9 mouse cellular contexts compared by ENCODE assay signal in the genomic region with DNA sequence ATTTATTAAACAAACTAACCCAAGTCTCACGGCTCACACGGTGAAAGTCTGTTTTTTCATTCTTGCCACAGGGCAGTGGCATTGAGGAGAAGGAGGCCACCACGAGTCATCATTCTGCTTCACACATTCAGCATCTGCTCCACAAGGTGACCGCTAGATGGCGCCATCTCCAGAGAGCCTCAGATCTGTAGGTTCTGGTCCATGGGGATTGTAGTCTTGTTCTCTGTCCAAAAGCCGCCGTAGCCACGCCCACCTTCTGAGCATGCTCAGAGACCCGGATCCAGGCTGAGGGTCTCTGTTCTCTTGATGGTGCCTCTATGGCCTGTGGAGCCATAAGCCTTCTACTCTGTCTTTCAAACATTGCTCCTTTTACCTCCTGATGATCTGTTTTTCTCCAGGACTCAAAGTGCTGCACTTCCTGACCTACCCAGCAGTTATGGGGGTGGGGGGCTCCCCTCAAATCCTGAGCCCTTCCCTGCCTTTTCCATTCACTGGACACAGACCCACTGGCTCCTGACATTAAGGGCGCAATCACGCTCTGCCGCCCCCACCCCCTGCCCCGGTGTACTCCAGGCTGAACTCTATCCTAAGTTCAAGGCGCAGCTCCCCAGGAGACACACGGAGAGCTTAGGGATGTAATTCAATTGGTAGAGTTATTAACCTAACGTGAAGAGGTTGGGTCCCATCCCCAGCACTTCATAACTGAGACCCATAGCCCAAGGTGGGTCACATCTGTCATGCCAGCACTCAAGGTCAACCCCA. TPM values are rescaled to one million over a fixed set of nuclear protein-coding genes. Genes with fewer than 3 reads are reported as not detected.
DNase-seq lines count a peak whose midpoint lies in the region; TF ChIP-seq lines count a peak whose summit lies in the region.
"Had no signal": no experiment of that assay in that cellular context is flagged by ENCODE, and none has a peak within 500 bp of the region (broad histone marks: within the 10 kb centered on the region; RNA-seq: fewer than 3 reads in every experiment).

No protein-coding gene starts in this region.

- H3K79me2 ChIP-seq in liver, adult 2 months (ENCODE audit: control insufficient read depth, insufficient read depth, low read length): no peaks in the 10 kb centered on the region

- H3K27me3 ChIP-seq in liver, adult 2 months (ENCODE audit: control insufficient read depth, insufficient read depth, low read length): no peaks in the 10 kb centered on the region; the same call in 1 of the 2 replicates

- H3K27ac ChIP-seq in layer of hippocampus, adult 2 months: no peak overlapping the region
- H3K27ac ChIP-seq in liver, adult 2 months (replicated peaks; ENCODE audit: insufficient read depth, low read depth, low read length): no peak overlapping the region

- no peak overlapping the region for H3K9ac ChIP-seq in liver, adult 2 months (ENCODE audit: low read depth, low read length)

- DNase-seq in layer of hippocampus, adult 2 months (ENCODE audit: low spot score in 2 of 2): peak; percentile 14 to 46
- no peak for DNase-seq in layer of hippocampus, postnatal 36 days
- peak; percentile 98 for DNase-seq in R1 (ENCODE audit: low read depth, low spot score)
- DNase-seq in cerebellum, postnatal 25 days: peak; percentile 30 to 60
- peak; percentile 80 for DNase-seq in heart, postnatal 4 days
- peak; percentile 57 for DNase-seq in liver, adult 2 months (ENCODE audit: extremely low read depth, low read depth, low spot score)
- peak; percentile 68 for DNase-seq in retina, embryonic 14.5 days (ENCODE audit: low spot score)
- no peak for DNase-seq in yolk sac, embryonic 10.5 days (ENCODE audit: low spot score)

- no peak for TF ChIP-seq POLR2A in liver, adult 2 months (IDR thresholded peaks at IDR 0.05; ENCODE audit: extremely low read depth, insufficient read depth, low read length)

- no peaks in the 10 kb centered on the region for H3K4me1 ChIP-seq in liver, adult 2 months (ENCODE audit: control insufficient read depth, insufficient read depth, low read length)

- peak; percentile 82 for TF ChIP-seq CTCF in layer of hippocampus, adult 2 months (conservative IDR thresholded peaks at IDR 0.05)
- TF ChIP-seq CTCF in liver, adult 2 months (IDR thresholded peaks at IDR 0.05; ENCODE audit: low read depth, low read length): peak; percentile 80

- H3K4me3 ChIP-seq in layer of hippocampus, adult 2 months: no peak overlapping the region
- H3K4me3 ChIP-seq in liver, adult 2 months (ENCODE audit: insufficient read depth, low read depth, low read length): no peak overlapping the region

- H3K36me3 ChIP-seq in liver, adult 2 months (ENCODE audit: control insufficient read depth, insufficient read depth, low read length): no peaks in the 10 kb centered on the region

- WGBS in liver, adult 2 months: 56% methylated on average over 16 of the region's 16 CpGs

RNA-seq across cellular contexts. Expression of a gene that starts 2.9 kb away (rescaled TPM):
- not detected for total RNA-seq in layer of hippocampus, adult 2 months (2021)
- total RNA-seq in layer of hippocampus, postnatal 36 days (2021): not detected
- total RNA-seq in heart, postnatal 4 days (2021): not detected
- not detected in 2 replicates for total RNA-seq in liver, adult 2 months (2014; rRNA removed)
- not detected in 2 replicates for polyA plus RNA-seq in liver, adult 2 months (2012; rRNA removed)
- total RNA-seq: neutrophil, adult 5-6 weeks had no signal

RNA-seq across cellular contexts. Expression of a gene that starts 11.7 kb away (rescaled TPM):
- not detected for total RNA-seq in layer of hippocampus, adult 2 months (2021)
- total RNA-seq in layer of hippocampus, postnatal 36 days (2021): not detected
- not detected for total RNA-seq in heart, postnatal 4 days (2021)
- total RNA-seq in liver, adult 2 months (2014; rRNA removed): not detected in 2 replicates
- not detected in 2 replicates for polyA plus RNA-seq in liver, adult 2 months (2012; rRNA removed)
- total RNA-seq: neutrophil, adult 5-6 weeks had no signal

RNA-seq across cellular contexts. Expression of a gene that starts 13.9 kb away (rescaled TPM):
- total RNA-seq in layer of hippocampus, adult 2 months (2021): 10 to 100 TPM in 1 of 2 experiments, 1 to 10 TPM in 1; 8.2 to 10.8 TPM
- 1 to 10 TPM; 7.1 to 8.4 TPM for total RNA-seq in layer of hippocampus, postnatal 36 days (2021)
- 1 to 10 TPM; 6.2 to 7.1 TPM for total RNA-seq in heart, postnatal 4 days (2021)
- total RNA-seq in liver, adult 2 months (2014; rRNA removed): 13.5 and 19.1 TPM in 2 replicates
- 17.9 and 30.0 TPM in 2 replicates for polyA plus RNA-seq in liver, adult 2 months (2012; rRNA removed)

RNA-seq across cellular contexts. Expression of a gene that starts 28.5 kb away (rescaled TPM):
- not detected for total RNA-seq in layer of hippocampus, adult 2 months (2021)
- not detected for total RNA-seq in layer of hippocampus, postnatal 36 days (2021)
- total RNA-seq in heart, postnatal 4 days (2021): under 1 TPM in 1 of 2 experiments, not detected in 1; 0.14 TPM
- 0.09 and 0.13 TPM in 2 replicates for total RNA-seq in liver, adult 2 months (2014; rRNA removed)
- 0.09 and 0.36 TPM in 2 replicates for polyA plus RNA-seq in liver, adult 2 months (2012; rRNA removed)

Comparison
In these comparisons a context has a peak if more than half of its experiments do, and no peak if none do; other contexts are left out.
1. DNase-seq: peak in layer of hippocampus, adult 2 months (2 of 2), R1 (single experiment), cerebellum, postnatal 25 days (2 of 2), heart, postnatal 4 days (single experiment), liver, adult 2 months (single experiment) and retina, embryonic 14.5 days (single experiment); none in layer of hippocampus, postnatal 36 days (0 of 2) and yolk sac, embryonic 10.5 days (single experiment).